Mouse (Mus musculus) neural tube, postnatal 0 days (tissue): ENCODE results near the gene Mc3r. TPM values are rescaled to one million over a fixed set of nuclear protein-coding genes. Genes with fewer than 3 reads are reported as not detected.

Experiments used
- polyA plus RNA-seq: library from polyadenylated mRNA; unstranded; fragments of >200 nt; fragmentation: Nextera tagmentation; extraction: Ambion mirVana; gene quantifications from 2 replicates; pipeline ENCODE4 v1.2.1, GENCODE M21; 2015

Gene Mc3r
- 0.22 and 0.27 TPM in 2 replicates for polyA plus RNA-seq

DNA sequence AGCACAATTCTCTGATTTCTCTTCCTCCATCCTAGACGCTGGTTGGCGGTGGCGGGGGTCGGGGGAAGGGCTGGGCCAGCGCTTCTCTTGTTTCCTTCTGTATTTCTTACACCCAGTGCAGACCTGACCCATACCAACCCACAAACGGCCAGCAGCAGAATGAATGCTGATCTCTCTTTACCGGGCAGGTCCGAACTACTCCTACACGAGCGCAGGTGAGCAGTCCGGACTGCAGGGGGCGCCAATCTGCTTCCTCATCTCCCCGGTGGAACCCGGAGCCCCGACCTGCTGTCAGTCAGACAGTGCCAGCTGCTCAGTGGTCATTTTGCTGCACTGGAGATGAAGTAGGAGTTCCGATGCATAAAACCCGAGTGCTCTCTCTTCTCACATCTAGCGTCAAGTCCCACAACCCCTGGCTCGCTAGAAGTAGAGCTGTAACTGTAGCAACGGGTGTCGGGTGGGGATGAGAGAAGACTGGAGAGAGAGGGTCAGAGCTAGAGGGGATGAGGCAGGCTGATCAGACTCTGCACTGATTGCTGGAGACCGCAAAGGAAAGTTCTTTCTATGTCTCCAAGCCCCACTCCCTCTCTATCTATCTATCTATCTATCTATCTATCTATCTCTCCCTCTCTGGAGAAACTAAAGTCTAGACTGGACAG lies at the start of gene Mc3r:
Mc3r (plus strand) TSS at position 387 of the 659 bp plus-strand sequence.

Other genes with a start within 250 kb of the Mc3r start
- gene Cbln4, start 205.0 kb upstream of the Mc3r start, polyA plus RNA-seq, result 43.0 and 50.2 TPM in 2 replicates
- 16.3 and 18.7 TPM in 2 replicates for gene Fam210b, start 97.1 kb downstream of the Mc3r start, polyA plus RNA-seq
- 7.6 and 8.5 TPM in 2 replicates for gene Aurka, start 122.0 kb downstream of the Mc3r start, polyA plus RNA-seq
- gene Cstf1, start 122.2 kb downstream of the Mc3r start, polyA plus RNA-seq, result 22.9 and 23.4 TPM in 2 replicates
- 0.15 and 0.28 TPM in 2 replicates for gene Cass4, start 145.3 kb downstream of the Mc3r start, polyA plus RNA-seq
- gene Rtf2, start 192.1 kb downstream of the Mc3r start, polyA plus RNA-seq, result 81.7 and 82.8 TPM in 2 replicates
- gene Gcnt7, start 210.1 kb downstream of the Mc3r start, polyA plus RNA-seq, result 0.66 and 0.87 TPM in 2 replicates
- 0.23 TPM in 1 of 2 replicates, not detected in the other for gene Fam209, start 224.0 kb downstream of the Mc3r start, polyA plus RNA-seq